Mouse (Mus musculus) lung, postnatal 0 days (tissue): Measurements from ENCODE around the gene Commd7.

Experiments
- CTCF ChIP-seq: IDR thresholded peaks from 2 replicates; pipeline ENCODE4 v1.5.1; 2016; ENCODE audit warnings: antibody characterized with exemption, mild to moderate bottlenecking
- EP300 ChIP-seq: IDR thresholded peaks from 2 replicates; pipeline ENCODE4 v1.6.1; 2016; ENCODE audit warnings: antibody characterized with exemption, mild to moderate bottlenecking, control low read depth

DNA sequence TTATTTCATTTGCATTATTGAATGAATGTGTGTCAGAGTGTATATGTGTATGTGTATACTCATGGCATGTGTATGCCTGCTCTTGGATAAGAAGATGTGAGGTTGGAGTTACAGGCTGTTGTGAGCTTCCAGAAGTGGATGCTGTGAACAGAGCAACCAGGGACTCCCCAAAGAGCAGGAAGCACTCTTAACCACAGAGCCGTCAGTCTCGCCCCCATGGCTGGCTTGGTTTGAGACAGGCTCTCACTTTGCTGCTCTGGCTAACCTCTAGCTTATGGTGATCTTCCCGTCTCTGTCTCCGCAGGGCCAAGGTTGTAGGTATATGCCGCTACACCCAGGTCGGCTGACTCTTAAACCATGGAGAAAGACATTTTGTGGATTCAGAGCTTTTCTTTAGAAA, 14.1 kb downstream of the Commd7 start:
- no peak for TF ChIP-seq CTCF
- no peak for TF ChIP-seq EP300
